Mouse (Mus musculus) MEL (cell line): Measurements from ENCODE around the gene Fbxl8. TPM values are rescaled to one million over a fixed set of nuclear protein-coding genes. Genes with fewer than 3 reads are reported as not detected.
A peak's percentile ranks its signal among the peaks of the same experiment; 100 is the strongest.

Experiments used
- DNase-seq: peaks from one replicate; pipeline ENCODE4 v3.0.0; 2011; ENCODE audit warnings: low read depth, low spot score
- H3K27ac ChIP-seq: 2 replicates; pipeline ENCODE4 v1.5.1; 2012; ENCODE audit warnings: low read depth, mild to moderate bottlenecking, control low read depth, low read length, moderate library complexity; ENCODE audit not compliant: control insufficient read depth
- H3K27me3 ChIP-seq, 2 experiments: fragments of 150-350 bp in 1 of 2; sonication (generic) in 1 of 2; 2 replicates each; pipeline ENCODE4 v1.6.1; 2012; ENCODE audit warnings: low read length in 2 of 2, mild to moderate bottlenecking in 2 of 2, improper control_type of control experiment in 1 of 2, moderate library complexity in 1 of 2; ENCODE audit not compliant: insufficient read depth in 2 of 2, control insufficient read depth in 1 of 2
- H3K36me3 ChIP-seq, 2 experiments: 2 replicates each; pipeline ENCODE4 v1.6.1; 2012 to 2014; ENCODE audit warnings: low read length in 2 of 2, improper control_type of control experiment in 1 of 2, inconsistent platforms in 1 of 2, mild to moderate bottlenecking in 1 of 2; ENCODE audit not compliant: insufficient read depth in 2 of 2, control insufficient read depth in 1 of 2
- H3K4me1 ChIP-seq, 2 experiments: fragments of 150-350 bp in 1 of 2; sonication (generic) in 1 of 2; 2 replicates each; pipeline ENCODE4 v1.6.1; 2012; ENCODE audit warnings: low read length in 2 of 2, improper control_type of control experiment in 1 of 2, mild to moderate bottlenecking in 1 of 2; ENCODE audit not compliant: insufficient read depth in 2 of 2, control insufficient read depth in 1 of 2
- H3K4me3 ChIP-seq, 2 experiments: fragments of 150-350 bp in 1 of 2; sonication (generic) in 1 of 2; 2 replicates each; pipeline ENCODE4 v1.5.1; 2012; ENCODE audit warnings: low read depth in 2 of 2, low read length in 2 of 2, mild to moderate bottlenecking in 2 of 2, moderate library complexity in 2 of 2, control low read depth in 1 of 2, improper control_type of control experiment in 1 of 2; ENCODE audit not compliant: control insufficient read depth in 1 of 2, insufficient read depth in 1 of 2
- H3K79me2 ChIP-seq: 2 replicates; pipeline ENCODE4 v1.6.1; 2012; ENCODE audit warnings: mild to moderate bottlenecking, low read length, moderate library complexity; ENCODE audit not compliant: control insufficient read depth, poor library complexity, insufficient read depth
- H3K9ac ChIP-seq: 2 replicates; pipeline ENCODE4 v1.6.1; 2012; ENCODE audit warnings: low read depth, mild to moderate bottlenecking, control low read depth, low read length, moderate library complexity; ENCODE audit not compliant: control insufficient read depth, poor library complexity, severe bottlenecking
- H3K9me3 ChIP-seq: fragments of 150-350 bp; sonication (generic); replicated peaks from 2 replicates; pipeline ENCODE4 v1.6.1; 2012; ENCODE audit warnings: mild to moderate bottlenecking, low read length, improper control_type of control experiment, moderate library complexity; ENCODE audit not compliant: insufficient read depth
- BHLHE40 ChIP-seq: IDR thresholded peaks from 2 replicates; pipeline ENCODE4 v1.6.1; 2012; ENCODE audit warnings: low read depth, mild to moderate bottlenecking, inconsistent platforms, low read length, improper control_type of control experiment, borderline replicate concordance
- CHD1 ChIP-seq: IDR thresholded peaks from 2 replicates; pipeline ENCODE4 v1.6.1; 2012; ENCODE audit warnings: low read depth, mild to moderate bottlenecking, inconsistent platforms, low read length, improper control_type of control experiment
- CTCF ChIP-seq, 3 experiments: IDR thresholded peaks in 2 of 3; conservative IDR thresholded peaks in 1 of 3; 2 replicates each; pipeline ENCODE4 v1.5.1; 2011 to 2012; ENCODE audit warnings: low read length in 3 of 3, low read depth in 2 of 3, mild to moderate bottlenecking in 2 of 3, improper control_type of control experiment in 1 of 3, inconsistent platforms in 1 of 3, mixed read lengths in 1 of 3, moderate library complexity in 1 of 3; ENCODE audit not compliant: control insufficient read depth in 1 of 3, insufficient read depth in 1 of 3, poor library complexity in 1 of 3, severe bottlenecking in 1 of 3
- ETS1 ChIP-seq: IDR thresholded peaks from 2 replicates; pipeline ENCODE4 v1.6.1; 2012; ENCODE audit warnings: low read depth, mild to moderate bottlenecking, inconsistent platforms, low read length, improper control_type of control experiment, moderate library complexity
- GABPA ChIP-seq: IDR thresholded peaks from 2 replicates; pipeline ENCODE4 v1.6.1; 2012; ENCODE audit warnings: low read depth, mild to moderate bottlenecking, inconsistent platforms, low read length, improper control_type of control experiment, moderate library complexity
- HCFC1 ChIP-seq: IDR thresholded peaks from 2 replicates; pipeline ENCODE4 v1.6.1; 2012; ENCODE audit warnings: low read depth, mild to moderate bottlenecking, inconsistent platforms, low read length, improper control_type of control experiment, moderate library complexity
- KAT2A ChIP-seq: conservative IDR thresholded peaks from 2 replicates; pipeline ENCODE4 v1.6.1; 2012; ENCODE audit warnings: low read depth, low read length, improper control_type of control experiment, inconsistent platforms
- MAFK ChIP-seq: IDR thresholded peaks from 2 replicates; pipeline ENCODE4 v1.6.1; 2011; ENCODE audit warnings: low read depth, mild to moderate bottlenecking, low read length, improper control_type of control experiment, borderline replicate concordance
- MAX ChIP-seq: IDR thresholded peaks from 2 replicates; pipeline ENCODE4 v1.6.1; 2011; ENCODE audit warnings: low read length, improper control_type of control experiment
- MAZ ChIP-seq: IDR thresholded peaks from 2 replicates; pipeline ENCODE4 v1.6.1; 2012; ENCODE audit warnings: low read depth, mild to moderate bottlenecking, inconsistent platforms, low read length, improper control_type of control experiment
- MEF2A ChIP-seq: IDR thresholded peaks from 2 replicates; pipeline ENCODE4 v1.6.1; 2014; ENCODE audit warnings: low read depth, mild to moderate bottlenecking, inconsistent platforms, low read length, improper control_type of control experiment; ENCODE audit not compliant: poor library complexity, insufficient replicate concordance, severe bottlenecking; ENCODE audit errors: extremely low read depth
- MXI1 ChIP-seq: IDR thresholded peaks from 2 replicates; pipeline ENCODE4 v1.6.1; 2011; ENCODE audit warnings: mild to moderate bottlenecking, low read depth, low read length, improper control_type of control experiment
- MYB ChIP-seq: IDR thresholded peaks from 2 replicates; pipeline ENCODE4 v1.6.1; 2011; ENCODE audit warnings: mild to moderate bottlenecking, low read depth, low read length, improper control_type of control experiment
- POLR2A ChIP-seq, 2 experiments: IDR thresholded peaks; 2 replicates each; pipeline ENCODE4 v1.6.1; 2011 to 2012; ENCODE audit warnings: low read length in 2 of 2, mild to moderate bottlenecking in 2 of 2, control low read depth in 1 of 2, improper control_type of control experiment in 1 of 2, low read depth in 1 of 2, moderate library complexity in 1 of 2; ENCODE audit not compliant: control insufficient read depth in 1 of 2, insufficient read depth in 1 of 2, poor library complexity in 1 of 2
- POLR2AphosphoS2 ChIP-seq: IDR thresholded peaks from 2 replicates; pipeline ENCODE4 v1.6.1; 2011; ENCODE audit warnings: low read length, improper control_type of control experiment
- RCOR1 ChIP-seq: IDR thresholded peaks from 2 replicates; pipeline ENCODE4 v1.6.1; 2012; ENCODE audit warnings: low read depth, mild to moderate bottlenecking, inconsistent platforms, low read length, improper control_type of control experiment
- SIN3A ChIP-seq: IDR thresholded peaks from 2 replicates; pipeline ENCODE4 v1.6.1; 2012; ENCODE audit warnings: low read length, improper control_type of control experiment, inconsistent platforms
- SMC3 ChIP-seq: IDR thresholded peaks from 2 replicates; pipeline ENCODE4 v1.6.1; 2011; ENCODE audit warnings: low read depth, low read length, improper control_type of control experiment
- TAL1 ChIP-seq: IDR thresholded peaks from 2 replicates; pipeline ENCODE4 v1.6.1; 2012; ENCODE audit warnings: mild to moderate bottlenecking, inconsistent platforms, low read length, moderate library complexity, mixed read lengths
- TBP ChIP-seq: IDR thresholded peaks from 2 replicates; pipeline ENCODE4 v1.8.0; 2011; ENCODE audit warnings: low read depth, low read length, improper control_type of control experiment
- USF2 ChIP-seq, 2 experiments: IDR thresholded peaks; 2 replicates each; pipeline ENCODE4 v1.6.1; 2011 to 2012; ENCODE audit warnings: improper control_type of control experiment in 2 of 2, low read length in 2 of 2, borderline replicate concordance in 1 of 2, inconsistent platforms in 1 of 2, low read depth in 1 of 2, mild to moderate bottlenecking in 1 of 2; ENCODE audit not compliant: insufficient read depth in 1 of 2
- ZC3H11A ChIP-seq: IDR thresholded peaks from 2 replicates; pipeline ENCODE4 v1.6.1; 2012; ENCODE audit warnings: low read depth, mild to moderate bottlenecking, inconsistent platforms, low read length, improper control_type of control experiment
- ZNF384 ChIP-seq: IDR thresholded peaks from 2 replicates; pipeline ENCODE4 v1.6.1; 2012; ENCODE audit warnings: low read depth, mild to moderate bottlenecking, inconsistent platforms, low read length, improper control_type of control experiment
- polyA plus RNA-seq, 2 experiments: library from polyadenylated mRNA; stranded (reverse) in 1 of 2; unstranded in 1 of 2; fragments of >175 nt in 1 of 2; fragments of >200 nt in 1 of 2; gene quantifications; 2 replicates each; pipeline versions ENCODE4 v1.2.1 to v1.2.4; 2012; ENCODE audit warnings: low replicate concordance in 2 of 2, low read depth in 1 of 2; ENCODE audit not compliant: insufficient read length in 2 of 2, insufficient read depth in 1 of 2, missing spikeins in 1 of 2
- total RNA-seq: library from RNA; depleted of rRNA; stranded (reverse); fragments of 300-350 nt; gene quantifications from 2 replicates; pipeline ENCODE4 v1.2.3, GENCODE M21; 2012

The Fbxl8 gene
- total and polyA plus RNA-seq, 3 experiments = 4.1 to 7.2 TPM; not detected in 1

DNA sequence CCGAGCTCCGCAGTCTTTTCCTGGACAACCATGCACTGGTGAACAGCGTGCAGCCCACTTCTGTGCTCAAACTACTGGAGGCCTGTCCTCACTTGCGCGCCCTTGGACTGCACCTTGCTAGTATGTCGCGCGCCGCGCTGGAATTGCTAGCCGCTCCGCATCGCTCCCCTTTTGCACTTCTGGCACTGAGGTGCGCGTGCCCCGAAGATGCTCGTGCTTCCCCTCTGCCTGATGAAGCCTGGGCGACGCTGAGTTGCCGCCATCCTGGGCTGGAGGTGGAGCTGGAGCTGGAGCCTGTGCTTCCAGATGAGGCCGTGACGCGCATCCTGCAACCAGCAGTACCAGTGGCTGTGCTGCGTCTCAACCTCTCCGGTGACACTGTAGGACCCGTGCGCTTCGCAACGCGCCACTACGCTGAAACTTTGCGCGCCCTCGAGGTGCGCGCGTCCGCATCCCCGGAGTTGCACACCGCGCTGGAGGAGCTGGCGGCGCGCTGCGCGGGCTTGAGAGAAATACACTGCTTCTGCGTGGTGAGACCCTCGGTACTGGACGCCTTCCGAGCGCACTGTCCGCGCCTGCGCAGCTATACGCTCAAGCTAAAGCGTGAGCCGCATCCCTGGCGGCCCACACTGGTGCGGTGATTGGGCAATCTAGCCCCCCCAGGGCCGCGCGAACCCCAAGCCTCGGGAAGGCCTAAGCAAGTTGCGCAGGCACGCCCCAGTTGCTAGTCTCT, 4.1 kb downstream of the Fbxl8 start:
- peaks cover 7 to 17% of the 10 kb centered on the region in 2 experiments for H3K4me1 ChIP-seq
- H3K4me3 ChIP-seq = no peak overlapping the region
- H3K9me3 ChIP-seq = no peaks in the 10 kb centered on the region
- no peak overlapping the region for H3K9ac ChIP-seq
- no peak for DNase-seq
- TF ChIP-seq RCOR1 (no peak), MAX (no peak), TAL1 (no peak), MYB (no peak), USF2 (IDR thresholded peaks at IDR 0.05; ENCODE audit: borderline replicate concordance in 1 of 2, insufficient read depth in 1 of 2, low read depth in 1 of 2, low read length in 2 of 2) (no peak), CTCF (IDR thresholded peaks at IDR 0.05 in 2 of 3, conservative IDR thresholded peaks at IDR 0.05 in 1 of 3; ENCODE audit: control insufficient read depth in 1 of 3, insufficient read depth in 1 of 3, low read depth in 2 of 3, low read length in 3 of 3, poor library complexity in 1 of 3, severe bottlenecking in 1 of 3) (no peak), ZC3H11A (no peak), CHD1 (no peak), MAZ (no peak), POLR2AphosphoS2 (no peak), BHLHE40 (no peak), SIN3A (no peak), MAFK (no peak), MXI1 (no peak), HCFC1 (no peak), TBP (no peak), POLR2A (IDR thresholded peaks at IDR 0.05; ENCODE audit: control insufficient read depth in 1 of 2, insufficient read depth in 1 of 2, low read depth in 1 of 2, low read length in 2 of 2, poor library complexity in 1 of 2) (no peak), GABPA (no peak), ZNF384 (no peak)
- H3K27me3 ChIP-seq = no peaks in the 10 kb centered on the region
- H3K36me3 ChIP-seq = peaks cover 0 to 10% of the 10 kb centered on the region in 2 experiments; a peak in 2 of 4 replicates
- H3K27ac ChIP-seq = no peak overlapping the region
- H3K79me2 ChIP-seq = peaks cover 10% of the 10 kb centered on the region

DNA sequence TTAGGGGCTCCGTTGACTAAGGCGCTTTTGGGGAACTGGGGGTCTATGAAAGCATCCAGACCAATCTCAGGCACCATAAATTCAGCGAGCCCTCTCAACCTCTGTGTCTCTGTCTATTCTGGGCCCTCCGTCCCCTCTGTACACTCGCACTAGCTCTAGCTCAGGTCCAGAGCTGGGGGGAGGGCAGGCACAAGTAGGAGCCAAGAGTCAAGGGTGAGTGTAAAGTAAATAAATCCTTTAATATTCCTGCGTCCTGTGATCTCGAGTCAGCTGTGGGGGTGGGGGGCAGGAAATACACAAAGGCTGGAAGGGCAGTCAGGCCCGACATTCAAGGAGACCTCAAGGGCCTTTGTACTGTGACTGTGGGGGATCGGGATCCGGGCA, 4.6 kb downstream of the Fbxl8 start:
- Histone ChIP-seq H3K4me1 (peaks cover 7 to 16% of the 10 kb centered on the region in 2 experiments), H3K4me3 (peak overlapping the region; percentile 74 to 81), H3K9ac (peak overlapping the region; percentile 96), H3K9me3 (no peaks in the 10 kb centered on the region), H3K27me3 (no peaks in the 10 kb centered on the region), H3K79me2 (peaks cover 6% of the 10 kb centered on the region), H3K27ac (peak overlapping the region; percentile 45), H3K36me3 (peaks cover 0 to 10% of the 10 kb centered on the region in 2 experiments; a peak in 2 of 4 replicates)
- no peak for DNase-seq
- no peak for TF ChIP-seq ETS1
- no peak for TF ChIP-seq SMC3
- TF ChIP-seq KAT2A = no peak
- TF ChIP-seq RCOR1 = no peak
- no peak for TF ChIP-seq CTCF (IDR thresholded peaks at IDR 0.05 in 2 of 3, conservative IDR thresholded peaks at IDR 0.05 in 1 of 3; ENCODE audit: control insufficient read depth in 1 of 3, insufficient read depth in 1 of 3, low read depth in 2 of 3, low read length in 3 of 3, poor library complexity in 1 of 3, severe bottlenecking in 1 of 3)
- TF ChIP-seq POLR2A (IDR thresholded peaks at IDR 0.05; ENCODE audit: control insufficient read depth in 1 of 2, insufficient read depth in 1 of 2, low read depth in 1 of 2, low read length in 2 of 2, poor library complexity in 1 of 2) = no peak
- TF ChIP-seq MEF2A = no peak
- TF ChIP-seq ZC3H11A = no peak
- TF ChIP-seq MYB = no peak
